7 mouse cellular contexts compared by ENCODE assay signal in the genomic region with DNA sequence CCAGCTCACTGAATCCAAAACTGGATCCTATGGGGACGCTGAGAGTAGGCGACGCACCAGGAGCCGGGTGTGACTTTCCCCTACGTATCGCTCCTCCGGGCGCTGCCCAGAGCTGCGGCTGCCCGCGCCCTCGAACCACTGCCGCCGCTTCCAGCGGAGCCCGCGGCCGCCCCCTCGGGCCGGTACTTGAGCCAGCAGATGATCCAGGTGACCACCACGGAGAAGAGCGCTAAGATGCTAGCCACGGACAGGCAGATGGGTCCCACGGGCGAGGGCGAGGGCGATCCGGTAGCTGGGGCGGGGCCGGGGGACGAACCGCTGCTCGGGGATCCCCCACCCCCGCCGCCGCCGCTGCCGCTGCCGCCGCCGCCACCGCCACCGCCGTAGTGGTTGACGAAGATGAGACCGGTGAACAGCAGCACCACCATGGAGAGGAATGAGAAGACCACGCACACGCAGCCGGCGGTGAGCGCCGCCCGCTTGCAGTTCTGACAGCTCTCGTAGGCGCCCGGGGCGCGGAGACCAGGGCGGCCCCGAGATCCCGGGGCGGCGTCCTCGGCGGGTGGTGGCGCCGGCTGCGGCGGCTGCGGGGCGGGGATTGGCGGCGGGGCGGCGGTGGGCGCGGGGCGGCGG. TPM values are rescaled to one million over a fixed set of nuclear protein-coding genes. Genes with fewer than 3 reads are reported as not detected.
DNase-seq lines count a peak whose midpoint lies in the region; ATAC-seq and TF ChIP-seq lines count a peak whose summit lies in the region.

No protein-coding gene starts in this region.

- peaks cover 97% of the 10 kb centered on the region for H3K27me3 ChIP-seq in lung, embryonic 14.5 days (ENCODE audit: insufficient read depth, low read length)
- peaks cover 81% of the 10 kb centered on the region for H3K27me3 ChIP-seq in embryonic facial prominence, embryonic 14.5 days (replicated peaks; ENCODE audit: control insufficient read depth, insufficient read depth, low read length)
- peaks cover 49% of the 10 kb centered on the region for H3K27me3 ChIP-seq in hindbrain, postnatal 0 days (ENCODE audit: insufficient read depth, low read length)
- H3K27me3 ChIP-seq in neural tube, embryonic 13.5 days = peaks cover 100% of the 10 kb centered on the region

- H3K4me1 ChIP-seq in lung, embryonic 14.5 days (ENCODE audit: insufficient read depth) = no peaks in the 10 kb centered on the region; the same call in 1 of the 2 replicates
- H3K4me1 ChIP-seq in embryonic facial prominence, embryonic 14.5 days (ENCODE audit: control insufficient read depth, insufficient read depth, low read length) = peaks cover 9% of the 10 kb centered on the region; the same call in 1 of the 2 replicates
- peaks cover 8% of the 10 kb centered on the region; the same call in 1 of the 2 replicates for H3K4me1 ChIP-seq in hindbrain, postnatal 0 days (ENCODE audit: insufficient read depth, low read length)
- peaks cover 30% of the 10 kb centered on the region for H3K4me1 ChIP-seq in neural tube, embryonic 13.5 days (replicated peaks)

- H3K27ac ChIP-seq in lung, embryonic 14.5 days (ENCODE audit: low read depth) = no peak overlapping the region
- peak overlapping the region; percentile 80 for H3K27ac ChIP-seq in embryonic facial prominence, embryonic 14.5 days (replicated peaks; ENCODE audit: low read depth, low read length)
- H3K27ac ChIP-seq in hindbrain, postnatal 0 days = no peak overlapping the region
- H3K27ac ChIP-seq in neural tube, embryonic 13.5 days (replicated peaks) = peak overlapping the region; percentile 46; the same call in 1 of the 2 replicates

- no peak for TF ChIP-seq CTCF in lung, embryonic 14.5 days (IDR thresholded peaks at IDR 0.05; ENCODE audit: low read depth)
- no peak for TF ChIP-seq CTCF in hindbrain, postnatal 0 days (IDR thresholded peaks at IDR 0.05; ENCODE audit: low read depth)

- DNase-seq in lung, embryonic 14.5 days = peak; percentile 57
- no peak for DNase-seq in lung, postnatal 25 days (ENCODE audit: low spot score)
- no peak for DNase-seq in embryonic facial prominence, embryonic 14.5 days (ENCODE audit: low spot score)
- DNase-seq in hindbrain, postnatal 0 days (ENCODE audit: low spot score) = peak; percentile 66
- DNase-seq in urinary bladder, adult 18-20 months (ENCODE audit: low spot score in 2 of 2) = no peak
- no peak for DNase-seq in gastrocnemius, adult 8-10 months (ENCODE audit: low spot score in 2 of 2)

- H3K9ac ChIP-seq in lung, embryonic 14.5 days = peak overlapping the region; percentile 38
- peak overlapping the region; percentile 79 for H3K9ac ChIP-seq in embryonic facial prominence, embryonic 14.5 days (ENCODE audit: low read depth, low read length)
- peak overlapping the region; percentile 45 for H3K9ac ChIP-seq in hindbrain, postnatal 0 days (replicated peaks; ENCODE audit: low read length)
- peak overlapping the region; percentile 73 for H3K9ac ChIP-seq in neural tube, embryonic 13.5 days

- H3K4me2 ChIP-seq in lung, embryonic 14.5 days = peak overlapping the region; percentile 91
- peak overlapping the region; percentile 93 for H3K4me2 ChIP-seq in embryonic facial prominence, embryonic 14.5 days (ENCODE audit: low read depth, low read length)
- peak overlapping the region; percentile 90 for H3K4me2 ChIP-seq in hindbrain, postnatal 0 days (ENCODE audit: low read depth, low read length)
- H3K4me2 ChIP-seq in neural tube, embryonic 13.5 days = peak overlapping the region; percentile 90

- ATAC-seq in lung, embryonic 14.5 days (ENCODE audit: insufficient read depth) = peak; percentile 50; the same call in 1 of the 2 replicates
- peak; percentile 32; the same call in 1 of the 2 replicates for ATAC-seq in embryonic facial prominence, embryonic 14.5 days (ENCODE audit: low read depth)
- peak; percentile 48 for ATAC-seq in hindbrain, postnatal 0 days
- ATAC-seq in neural tube, embryonic 13.5 days (ENCODE audit: low read depth) = peak; percentile 61

- no peaks in the 10 kb centered on the region for H3K36me3 ChIP-seq in lung, embryonic 14.5 days (ENCODE audit: insufficient read depth)
- H3K36me3 ChIP-seq in embryonic facial prominence, embryonic 14.5 days (ENCODE audit: control insufficient read depth, insufficient read depth, low read length) = no peaks in the 10 kb centered on the region
- no peaks in the 10 kb centered on the region for H3K36me3 ChIP-seq in hindbrain, postnatal 0 days (ENCODE audit: insufficient read depth, low read length)
- no peaks in the 10 kb centered on the region for H3K36me3 ChIP-seq in neural tube, embryonic 13.5 days

- WGBS in lung, embryonic 14.5 days = under 1% methylated on average over 52 of the region's 79 CpGs
- WGBS in embryonic facial prominence, embryonic 14.5 days = under 1% methylated on average over 27 of the region's 79 CpGs
- 3% methylated on average over 53 of the region's 79 CpGs for WGBS in hindbrain, postnatal 0 days
- WGBS in neural tube, embryonic 13.5 days = under 1% methylated on average over 53 of the region's 79 CpGs

- peak overlapping the region; percentile 54 for H3K4me3 ChIP-seq in lung, embryonic 14.5 days (ENCODE audit: low read depth, low read length)
- peak overlapping the region; percentile 69 for H3K4me3 ChIP-seq in embryonic facial prominence, embryonic 14.5 days (ENCODE audit: low read depth, low read length)
- H3K4me3 ChIP-seq in hindbrain, postnatal 0 days (ENCODE audit: low read length) = peak overlapping the region; percentile 58
- H3K4me3 ChIP-seq in neural tube, embryonic 13.5 days = peak overlapping the region; percentile 64

- H3K9me3 ChIP-seq in lung, embryonic 14.5 days (ENCODE audit: low read depth, low read length) = no peaks in the 10 kb centered on the region
- H3K9me3 ChIP-seq in embryonic facial prominence, embryonic 14.5 days (ENCODE audit: control insufficient read depth, low read length) = no peaks in the 10 kb centered on the region
- H3K9me3 ChIP-seq in hindbrain, postnatal 0 days (ENCODE audit: low read length) = no peaks in the 10 kb centered on the region
- no peaks in the 10 kb centered on the region for H3K9me3 ChIP-seq in neural tube, embryonic 13.5 days

RNA-seq across cellular contexts. Expression of gene Pax3, which starts 19.7 kb away (rescaled TPM):
- polyA plus RNA-seq in lung, embryonic 14.5 days (2014; fragmentation: Nextera tagmentation; extraction: Ambion mirVana) = 0.07 TPM in 1 of 2 replicates, not detected in the other
- polyA plus RNA-seq in embryonic facial prominence, embryonic 14.5 days (2014; fragmentation: Nextera tagmentation; extraction: Ambion mirVana) = 9.4 and 12.4 TPM in 2 replicates
- total RNA-seq in hindbrain, postnatal 0 days (2014; rRNA removed) = 8.0 and 11.9 TPM in 2 replicates
- 14.0 and 14.5 TPM in 2 replicates for polyA plus RNA-seq in hindbrain, postnatal 0 days (2015; fragmentation: Nextera tagmentation; extraction: Ambion mirVana)
- polyA plus RNA-seq in neural tube, embryonic 13.5 days (2015; fragmentation: Nextera tagmentation; extraction: Ambion mirVana) = 12.9 and 17.0 TPM in 2 replicates
- not detected for total RNA-seq in gastrocnemius, adult 8-10 months (2022)

Comparison
In these comparisons a context has a peak if more than half of its experiments do, and no peak if none do; other contexts are left out.
1. DNase-seq: peak in lung, embryonic 14.5 days (single experiment) and hindbrain, postnatal 0 days (single experiment); none in lung, postnatal 25 days (single experiment), embryonic facial prominence, embryonic 14.5 days (single experiment), urinary bladder, adult 18-20 months (0 of 2) and gastrocnemius, adult 8-10 months (0 of 2).
2. H3K27ac ChIP-seq: peak in embryonic facial prominence, embryonic 14.5 days (single experiment) and neural tube, embryonic 13.5 days (single experiment); none in lung, embryonic 14.5 days (single experiment) and hindbrain, postnatal 0 days (single experiment).
3. Peak in every context shown above with its lines, with median percentiles within 50 percentile points of each other: ATAC-seq, H3K4me2 ChIP-seq, H3K4me3 ChIP-seq and H3K9ac ChIP-seq.